Mouse (Mus musculus) embryonic facial prominence, embryonic 14.5 days (tissue): ENCODE measurements around the gene Nol3. TPM values are rescaled to one million over a fixed set of nuclear protein-coding genes. Genes with fewer than 3 reads are reported as not detected.
A peak's percentile ranks its signal among the peaks of the same experiment; 100 is the strongest.

Experiments used
- ATAC-seq: fragments of 200-750 bp; cut with Nextera tagmentation; 2 replicates; pipeline ENCODE4 v1.8.0; 2017; ENCODE audit warnings: low read depth, moderate number of reproducible peaks, moderate TSS enrichment
- DNase-seq: peaks from one replicate; pipeline ENCODE4 v3.0.0-alpha.2; 2015; ENCODE audit warnings: low spot score
- H3K27ac ChIP-seq: fragments of 300-500 bp; sonication (generic); replicated peaks from 2 replicates; pipeline ENCODE4 v1.5.1; 2014; ENCODE audit warnings: low read depth, mild to moderate bottlenecking, low read length, moderate library complexity
- H3K27me3 ChIP-seq: fragments of 300-500 bp; sonication (generic); replicated peaks from 2 replicates; pipeline ENCODE4 v1.6.1; 2014; ENCODE audit warnings: low read length; ENCODE audit not compliant: control insufficient read depth, insufficient read depth
- H3K36me3 ChIP-seq: fragments of 300-500 bp; sonication (generic); 2 replicates; pipeline ENCODE4 v1.6.1; 2014; ENCODE audit warnings: low read length, mixed read lengths; ENCODE audit not compliant: control insufficient read depth, insufficient read depth
- H3K4me1 ChIP-seq: fragments of 300-500 bp; sonication (generic); 2 replicates; pipeline ENCODE4 v1.6.1; 2014; ENCODE audit warnings: antibody characterized with exemption, low read length; ENCODE audit not compliant: control insufficient read depth, insufficient read depth
- H3K4me2 ChIP-seq: fragments of 300-500 bp; sonication (generic); 2 replicates; pipeline ENCODE4 v1.6.1; 2014; ENCODE audit warnings: low read depth, mild to moderate bottlenecking, low read length, moderate library complexity, mixed read lengths
- H3K4me3 ChIP-seq: fragments of 300-500 bp; sonication (generic); 2 replicates; pipeline ENCODE4 v1.5.1; 2014; ENCODE audit warnings: low read depth, mild to moderate bottlenecking, low read length
- H3K9ac ChIP-seq: fragments of 300-500 bp; sonication (generic); 2 replicates; pipeline ENCODE4 v1.6.1; 2014; ENCODE audit warnings: low read depth, mild to moderate bottlenecking, low read length, moderate library complexity, mixed read lengths
- H3K9me3 ChIP-seq: fragments of 300-500 bp; sonication (generic); 2 replicates; pipeline ENCODE4 v1.6.1; 2016; ENCODE audit warnings: low read length; ENCODE audit not compliant: control insufficient read depth
- WGBS: fragments of 180-500 bp; shearing (Covaris S2); extraction: QIAGEN DNeasy Blood & Tissue Kit; methylation state at CpG from one replicate; pipeline ENCODE4 v1.1.7; 2014; 5-methylcytosine and 5-hydroxymethylcytosine counted together
- polyA plus RNA-seq: library from polyadenylated mRNA; unstranded; fragments of >200 nt; fragmentation: Nextera tagmentation; extraction: Ambion mirVana; gene quantifications from 2 replicates; pipeline ENCODE4 v1.2.1, GENCODE M21; 2014

The Nol3 gene
- polyA plus RNA-seq, 1 experiment from 2014 or later = 5.4 TPM

DNA sequence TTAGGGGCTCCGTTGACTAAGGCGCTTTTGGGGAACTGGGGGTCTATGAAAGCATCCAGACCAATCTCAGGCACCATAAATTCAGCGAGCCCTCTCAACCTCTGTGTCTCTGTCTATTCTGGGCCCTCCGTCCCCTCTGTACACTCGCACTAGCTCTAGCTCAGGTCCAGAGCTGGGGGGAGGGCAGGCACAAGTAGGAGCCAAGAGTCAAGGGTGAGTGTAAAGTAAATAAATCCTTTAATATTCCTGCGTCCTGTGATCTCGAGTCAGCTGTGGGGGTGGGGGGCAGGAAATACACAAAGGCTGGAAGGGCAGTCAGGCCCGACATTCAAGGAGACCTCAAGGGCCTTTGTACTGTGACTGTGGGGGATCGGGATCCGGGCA lies 6.9 kb upstream of the Nol3 start:
- peak overlapping the region; percentile 50 for H3K4me3 ChIP-seq
- H3K4me1 ChIP-seq = peaks cover 24% of the 10 kb centered on the region; the same call in 1 of the 2 replicates
- H3K9ac ChIP-seq = peak overlapping the region; percentile 26
- DNase-seq = no peak
- H3K27ac ChIP-seq = no peak overlapping the region
- H3K9me3 ChIP-seq = 0 out of 2 replicates have a peak, but pooled peaks cover 4% of the 10 kb centered on the region
- under 1% methylated on average over 10 of the region's 10 CpGs for WGBS
- peaks cover 91% of the 10 kb centered on the region for H3K27me3 ChIP-seq
- H3K36me3 ChIP-seq = no peaks in the 10 kb centered on the region
- peak overlapping the region; percentile 88 for H3K4me2 ChIP-seq
- no peak for ATAC-seq

DNA sequence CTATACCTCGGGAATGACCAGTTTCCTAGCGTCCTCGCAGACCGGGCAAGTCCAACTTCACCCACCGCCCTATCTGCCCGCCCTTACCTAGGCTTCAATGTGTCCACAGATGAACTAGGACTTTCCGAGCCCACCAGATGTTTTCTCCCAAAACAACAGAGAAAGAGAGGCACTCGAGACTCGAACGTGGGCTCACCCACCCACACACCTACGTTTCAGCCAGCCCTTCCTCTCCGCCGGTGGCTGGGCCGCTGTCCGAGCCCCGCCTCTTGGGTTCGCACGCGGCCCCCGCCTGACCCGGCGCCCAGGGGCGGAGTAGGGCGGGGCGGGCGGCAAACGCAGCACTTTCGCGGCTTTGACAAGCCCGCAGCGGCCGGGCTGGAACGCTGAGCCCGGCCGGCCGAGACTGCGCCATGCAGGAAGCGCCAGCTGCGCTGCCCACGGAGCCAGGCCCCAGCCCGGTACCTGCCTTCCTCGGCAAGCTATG lies 6.4 kb upstream of the Nol3 start, which contains the start of gene Hsf4:
Gene Hsf4, plus strand, starts transcription at position 341 of the 487 bp plus-strand sequence.
- H3K36me3 ChIP-seq = no peaks in the 10 kb centered on the region
- DNase-seq = no peak
- peaks cover 95% of the 10 kb centered on the region for H3K27me3 ChIP-seq
- H3K9ac ChIP-seq = peak within 1 kb of the TSS; percentile 52
- H3K4me1 ChIP-seq = peaks cover 24% of the 10 kb centered on the region; the same call in 1 of the 2 replicates
- 0 out of 2 replicates have a peak, but pooled peaks have one; percentile 1 for ATAC-seq
- peak within 1 kb of the TSS; percentile 88 for H3K4me2 ChIP-seq
- 2% methylated on average over 20 of the region's 42 CpGs for WGBS
- peak within 1 kb of the TSS; percentile 50 for H3K4me3 ChIP-seq
- no peak within 1 kb of the TSS for H3K27ac ChIP-seq
- H3K9me3 ChIP-seq = 0 out of 2 replicates have a peak, but pooled peaks cover 4% of the 10 kb centered on the region

DNA sequence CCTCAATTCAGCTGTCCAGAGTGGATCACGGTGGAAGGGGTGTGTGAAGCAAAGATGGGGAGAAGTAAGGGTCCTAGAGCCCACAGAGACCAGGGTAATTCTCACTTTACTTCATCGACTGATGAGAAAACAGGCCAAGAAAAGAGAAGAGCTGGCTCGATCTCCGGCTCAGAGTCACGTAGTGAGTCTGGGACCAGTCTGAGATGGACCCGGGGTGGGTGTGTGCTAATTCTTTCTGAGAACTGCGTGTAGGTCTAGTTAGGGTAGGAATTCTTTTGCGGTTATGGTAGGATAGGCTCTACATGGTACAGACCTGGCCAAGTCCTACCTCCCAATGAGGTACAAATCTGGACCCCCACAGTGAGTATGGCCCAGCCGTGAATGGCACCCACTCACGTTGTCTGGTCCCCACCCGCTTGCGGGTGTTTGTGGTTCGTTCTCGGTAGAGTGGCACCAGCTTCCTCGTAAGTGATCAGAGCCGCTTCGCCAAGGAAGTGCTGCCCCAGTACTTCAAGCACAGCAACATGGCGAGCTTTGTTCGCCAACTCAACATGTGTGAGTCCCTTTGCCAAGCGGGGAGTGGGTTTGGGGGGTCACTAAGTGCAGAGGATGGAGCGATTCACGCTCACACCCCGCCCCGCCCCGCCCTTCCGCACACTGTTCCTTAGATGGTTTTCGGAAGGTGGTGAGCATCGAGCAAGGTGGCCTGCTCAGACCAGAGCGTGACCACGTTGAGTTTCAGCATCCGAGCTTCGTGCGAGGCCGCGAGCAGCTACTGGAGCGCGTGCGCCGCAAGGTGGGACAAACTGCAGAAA lies 5.6 kb upstream of the Nol3 start:
- Histone ChIP-seq H3K9ac (peak overlapping the region; percentile 26), H3K27me3 (peaks cover 98% of the 10 kb centered on the region), H3K36me3 (no peaks in the 10 kb centered on the region), H3K4me1 (peaks cover 19% of the 10 kb centered on the region; the same call in 1 of the 2 replicates), H3K9me3 (0 out of 2 replicates have a peak, but pooled peaks cover 4% of the 10 kb centered on the region), H3K4me2 (peak overlapping the region; percentile 88), H3K4me3 (peak overlapping the region; percentile 50), H3K27ac (no peak overlapping the region)
- ATAC-seq (no peak), DNase-seq (no peak)
- WGBS = 4% methylated on average over 38 of the region's 39 CpGs

DNA sequence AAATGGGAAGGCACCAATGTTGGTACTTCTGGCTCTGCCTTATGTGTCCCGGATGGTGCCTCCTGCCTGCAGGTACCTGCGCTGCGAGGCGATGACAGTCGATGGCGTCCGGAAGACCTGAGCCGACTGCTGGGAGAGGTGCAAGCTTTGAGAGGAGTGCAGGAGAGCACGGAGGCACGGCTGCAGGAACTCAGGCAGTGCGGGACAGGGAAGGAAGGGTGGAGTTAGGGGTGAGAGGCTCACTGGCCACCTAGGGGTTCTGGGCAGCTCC lies 5.1 kb upstream of the Nol3 start:
- Histone ChIP-seq H3K36me3 (no peaks in the 10 kb centered on the region), H3K4me2 (peak overlapping the region; percentile 10; the same call in 1 of the 2 replicates), H3K9me3 (0 out of 2 replicates have a peak, but pooled peaks cover 4% of the 10 kb centered on the region), H3K27me3 (peaks cover 97% of the 10 kb centered on the region), H3K4me1 (peaks cover 24% of the 10 kb centered on the region; the same call in 1 of the 2 replicates), H3K4me3 (peak overlapping the region; percentile 50), H3K9ac (no peak overlapping the region), H3K27ac (no peak overlapping the region)
- DNase-seq = no peak
- no peak for ATAC-seq
- WGBS = 3% methylated on average over 11 of the region's 11 CpGs

DNA sequence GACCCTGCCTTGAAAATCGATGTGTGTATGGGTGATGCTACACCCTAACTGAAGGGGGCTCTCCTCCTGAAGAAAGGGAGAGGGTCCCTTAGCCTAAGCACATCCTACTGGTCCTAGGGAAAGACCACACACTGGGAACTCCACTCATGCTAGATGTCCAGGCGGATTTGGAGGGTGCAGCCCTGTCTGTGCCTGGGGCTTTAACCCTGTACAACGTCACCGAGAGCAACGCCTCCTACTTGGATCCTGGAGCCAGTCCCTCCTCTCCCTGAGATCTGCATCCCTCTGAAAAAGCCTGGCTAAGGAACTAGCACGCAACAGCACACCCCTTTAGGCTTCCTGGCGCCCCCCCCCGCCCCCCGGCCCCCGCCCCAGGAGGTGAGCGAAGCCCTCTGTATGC lies 553 bp upstream of the Nol3 start:
- Histone ChIP-seq H3K9me3 (no peaks in the 10 kb centered on the region), H3K9ac (no peak overlapping the region), H3K4me2 (peak overlapping the region; percentile 75), H3K27me3 (peaks cover 93% of the 10 kb centered on the region), H3K4me1 (peaks cover 21% of the 10 kb centered on the region), H3K4me3 (peak overlapping the region; percentile 41), H3K27ac (no peak overlapping the region), H3K36me3 (no peaks in the 10 kb centered on the region)
- ATAC-seq (no peak), DNase-seq (no peak)
- 7% methylated on average over 11 of the region's 11 CpGs for WGBS

DNA sequence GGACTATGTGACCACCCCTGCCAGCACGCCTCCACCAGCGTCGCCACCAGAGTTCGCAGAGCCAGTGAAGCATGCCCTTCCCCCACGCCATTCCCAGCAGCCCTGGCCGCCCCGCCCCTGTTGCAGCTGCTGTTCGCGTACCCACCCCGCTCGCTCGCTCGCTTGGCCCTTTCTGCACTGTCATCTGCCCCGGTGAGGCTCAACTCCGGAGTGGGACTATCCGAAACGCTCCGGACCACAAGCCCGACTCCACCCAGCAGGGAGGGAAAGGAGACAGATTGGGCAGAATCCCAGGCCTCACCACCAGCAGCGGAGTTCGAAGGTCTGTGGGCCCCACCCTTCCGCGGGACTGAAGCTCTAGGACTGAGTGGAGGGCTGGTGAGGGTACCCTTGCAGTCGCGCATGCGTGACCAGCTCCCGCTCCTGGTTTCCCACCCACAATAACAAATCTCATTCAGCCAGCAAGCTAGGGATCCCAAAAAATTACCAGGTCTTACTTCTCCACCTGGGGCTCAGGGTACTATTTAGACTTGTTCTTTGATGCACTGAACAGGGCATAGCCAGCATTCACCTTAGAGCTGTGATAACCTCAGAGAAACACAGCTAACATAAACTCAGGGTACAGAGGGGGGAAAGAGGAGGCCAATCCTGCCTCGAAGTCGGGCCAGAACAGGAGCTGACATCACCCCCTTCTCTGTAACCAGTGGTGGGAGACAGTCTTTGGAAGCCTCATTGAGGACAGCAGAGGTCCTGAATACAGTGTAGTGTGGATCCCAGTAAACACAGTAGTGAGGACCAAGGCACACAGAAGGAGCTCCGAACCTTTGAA lies 566 bp downstream of the Nol3 start:
- H3K9ac ChIP-seq = peak overlapping the region; percentile 61
- H3K27me3 ChIP-seq = peaks cover 82% of the 10 kb centered on the region
- H3K9me3 ChIP-seq = no peaks in the 10 kb centered on the region
- no peaks in the 10 kb centered on the region for H3K36me3 ChIP-seq
- ATAC-seq = peak; percentile 78
- WGBS = 2% methylated on average over 25 of the region's 30 CpGs
- no peak overlapping the region for H3K27ac ChIP-seq
- DNase-seq = peak; percentile 78
- peaks cover 21% of the 10 kb centered on the region for H3K4me1 ChIP-seq
- peak overlapping the region; percentile 41 for H3K4me3 ChIP-seq
- peak overlapping the region; percentile 75 for H3K4me2 ChIP-seq

DNA sequence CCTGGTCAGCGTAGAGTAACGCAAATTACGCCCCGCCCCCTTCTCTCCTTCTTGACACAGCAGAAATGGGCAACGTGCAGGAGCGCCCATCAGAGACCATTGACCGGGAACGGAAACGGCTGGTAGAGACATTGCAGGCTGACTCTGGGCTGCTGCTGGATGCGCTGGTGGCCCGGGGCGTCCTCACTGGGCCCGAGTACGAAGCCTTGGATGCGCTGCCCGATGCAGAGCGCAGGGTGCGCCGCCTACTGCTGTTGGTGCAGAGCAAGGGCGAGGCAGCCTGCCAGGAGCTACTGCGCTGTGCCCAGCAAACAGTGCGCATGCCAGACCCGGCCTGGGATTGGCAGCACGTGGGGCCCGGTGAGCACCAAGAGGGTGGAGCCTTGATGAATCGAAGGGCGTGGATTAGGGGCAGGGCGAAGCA lies 3.0 kb downstream of the Nol3 start:
- 4% methylated on average over 27 of the region's 28 CpGs for WGBS
- H3K9ac ChIP-seq = peak overlapping the region; percentile 37; the same call in 1 of the 2 replicates
- DNase-seq = peak; percentile 82

DNA sequence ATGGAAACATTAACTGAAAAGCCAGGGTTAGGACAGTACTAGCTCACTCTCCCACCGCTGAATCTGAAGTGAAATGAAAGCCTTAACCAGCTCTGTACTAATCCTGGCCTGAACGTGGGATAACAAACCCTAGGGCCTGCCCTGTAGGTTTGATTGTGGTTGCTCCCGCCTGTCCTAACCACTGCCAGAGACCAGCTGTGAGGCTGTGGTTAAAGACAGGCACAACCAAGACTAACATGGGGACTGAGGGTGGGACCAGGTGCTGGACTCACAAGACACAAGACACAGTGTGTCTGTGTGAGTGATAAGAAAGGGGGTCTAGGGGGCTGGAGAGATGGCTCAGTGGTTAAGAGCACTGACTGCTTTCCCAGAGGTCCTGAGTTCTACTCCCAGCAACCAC lies 4.6 kb downstream of the Nol3 start:
- 56% methylated on average over 3 of the region's 3 CpGs for WGBS

More for the DNA sequence above, 3.0 kb downstream of the Nol3 start:
- Histone ChIP-seq H3K36me3 (peaks cover 7% of the 10 kb centered on the region; the same call in 1 of the 2 replicates), H3K4me2 (peak overlapping the region; percentile 49), H3K9me3 (no peaks in the 10 kb centered on the region), H3K27me3 (peaks cover 59% of the 10 kb centered on the region), H3K27ac (no peak overlapping the region), H3K4me3 (peak overlapping the region; percentile 26), H3K4me1 (peaks cover 21% of the 10 kb centered on the region)
- ATAC-seq = peak; percentile 66

More for the DNA sequence above, 4.6 kb downstream of the Nol3 start:
- DNase-seq (no peak), ATAC-seq (no peak)
- H3K27me3 ChIP-seq = peaks cover 43% of the 10 kb centered on the region
- no peak overlapping the region for H3K27ac ChIP-seq
- no peak overlapping the region for H3K9ac ChIP-seq
- no peak overlapping the region for H3K4me3 ChIP-seq
- H3K36me3 ChIP-seq = peaks cover 11% of the 10 kb centered on the region; the same call in 1 of the 2 replicates
- H3K9me3 ChIP-seq = no peaks in the 10 kb centered on the region
- H3K4me2 ChIP-seq = no peak overlapping the region
- H3K4me1 ChIP-seq = peaks cover 17% of the 10 kb centered on the region
